Mouse (Mus musculus) spleen, adult 18-20 months (tissue): ENCODE data around the gene Sirpb1c.
"Not testable (repeated sequence)": the region's sequence is repeated elsewhere in the genome, so short reads cannot be mapped to it uniquely, and the experiment has no call there.

Source experiments
- DNase-seq, 2 experiments: peaks; one replicate each; pipeline ENCODE4 v3.0.0; 2022; ENCODE audit warnings: mixed read lengths in 2 of 2

The Sirpb1c gene

DNA sequence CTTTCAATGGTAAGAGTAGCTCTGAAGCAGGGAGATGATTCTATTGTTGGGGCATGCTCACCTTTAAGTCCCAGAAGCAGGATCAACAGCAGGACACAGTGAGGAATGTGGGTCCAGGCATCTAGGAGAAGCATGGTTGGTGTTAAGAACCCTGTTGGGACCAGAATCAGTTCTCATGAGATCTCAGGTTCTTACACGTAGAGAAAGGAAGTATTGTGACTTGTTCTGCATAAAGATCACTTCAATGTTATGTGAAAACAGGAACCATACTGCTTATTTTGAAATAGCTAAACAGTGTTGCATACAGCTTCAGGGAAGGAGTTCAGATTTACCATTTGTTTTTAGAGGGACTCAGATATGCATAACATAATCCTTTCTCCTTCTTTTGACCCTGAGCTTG is at the start of gene Sirpb1c:
Gene Sirpb1c (minus strand): TSS at position 249 of the 400 bp plus-strand sequence.
- not testable (repeated sequence) for DNase-seq

DNA sequence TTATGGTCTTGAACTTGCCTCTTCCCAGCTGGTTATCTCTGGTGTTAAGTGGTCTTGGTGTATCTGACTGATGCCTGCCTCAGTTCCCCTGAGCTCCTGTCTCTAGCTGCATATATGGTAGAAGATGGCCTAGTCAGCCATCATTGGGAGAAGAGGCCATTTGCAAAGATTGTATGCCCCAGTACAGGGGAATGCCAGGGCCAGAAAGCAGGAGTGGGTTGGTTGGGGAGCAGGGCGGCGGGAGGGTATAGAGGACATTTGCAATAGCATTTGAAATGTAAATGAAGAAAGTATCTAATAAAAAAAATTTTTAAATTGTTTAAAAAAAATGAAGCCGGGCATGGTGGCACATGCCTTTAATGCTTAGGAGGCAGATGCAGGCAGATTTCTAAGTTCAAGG is 38.1 kb upstream of the Sirpb1c start:
- DNase-seq = no peak

DNA sequence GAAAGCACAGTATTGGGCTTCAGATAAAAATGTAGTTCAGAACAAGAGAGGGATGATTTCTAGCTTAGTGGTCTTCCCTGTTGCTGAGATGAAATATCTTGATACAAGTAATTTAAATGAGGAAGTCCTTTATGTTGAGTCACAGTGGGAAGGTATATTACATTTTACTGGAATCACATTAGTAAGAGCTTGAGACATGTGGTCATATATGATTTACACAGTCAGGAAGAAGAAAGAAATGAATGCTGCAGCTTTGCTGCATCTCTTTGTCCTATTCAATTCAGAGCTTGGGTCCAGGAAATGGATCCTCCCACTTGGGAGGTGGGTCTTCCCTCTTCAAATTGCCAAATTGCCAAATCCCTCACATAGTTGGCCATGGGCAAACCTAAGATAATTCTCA is 7.4 kb upstream of the Sirpb1c start:
- not testable (repeated sequence) for DNase-seq

- no peak for DNase-seq
Measured at GRCm38 (mm10) chr3:15849922-15850321, 1.6 kb upstream of the Sirpb1c start.

DNA sequence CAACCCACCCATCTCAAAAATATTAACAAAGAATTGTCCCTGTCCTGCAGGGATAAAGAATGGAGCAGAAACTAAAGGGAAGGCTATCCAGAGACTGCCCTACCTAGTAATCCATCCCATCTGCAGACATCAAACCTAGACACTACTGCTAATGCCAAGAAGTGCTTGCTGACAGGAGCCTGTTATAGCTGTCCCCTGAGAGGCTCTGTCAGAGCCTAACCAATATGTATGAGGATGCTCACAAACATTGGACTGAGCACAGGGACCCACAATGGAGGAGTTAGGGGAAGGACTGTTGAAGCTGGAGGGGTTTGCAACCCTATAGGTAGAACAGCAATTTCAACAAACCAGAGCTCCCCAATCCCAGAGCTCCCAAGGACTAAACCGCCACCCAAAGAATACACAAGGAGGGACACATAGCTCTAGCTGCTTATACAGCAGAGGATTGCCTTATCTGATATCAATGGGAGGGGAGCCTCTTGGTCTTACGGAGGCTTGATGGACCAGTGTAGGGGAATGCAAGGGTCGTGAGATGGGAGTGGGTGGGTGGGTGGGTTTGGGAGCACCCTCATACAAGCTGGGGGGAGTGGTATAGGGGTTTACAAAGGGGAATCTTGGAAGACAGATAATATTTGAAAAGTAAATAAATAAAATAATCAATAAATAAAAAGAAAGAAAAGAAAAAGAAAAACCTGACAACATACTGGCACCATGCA is 838 bp downstream of the Sirpb1c start:
- no peak for DNase-seq

DNA sequence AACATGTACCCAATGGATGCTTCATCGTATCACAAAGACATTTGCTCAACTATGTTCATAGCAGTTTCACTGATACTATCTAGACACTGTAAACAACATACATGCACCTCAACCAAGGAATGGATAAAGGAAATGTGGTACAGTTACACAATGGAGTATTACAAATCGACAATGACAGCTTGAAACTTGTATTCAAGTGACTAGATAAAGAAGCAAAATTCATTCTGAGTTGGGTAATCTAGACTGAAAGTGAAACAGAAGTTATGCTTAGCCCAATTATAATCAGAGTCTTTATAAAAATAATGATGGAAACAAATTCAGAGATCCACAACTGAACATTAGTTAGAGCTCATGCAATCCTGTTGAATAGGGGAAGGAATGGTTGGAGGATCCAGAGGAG is 74.7 kb downstream of the Sirpb1c start:
- DNase-seq = not testable (repeated sequence)
